In genomic region chr11:23979332-23979731, GRCm38 (mm10) we compare ENCODE assay signal across 9 mouse cellular contexts.
DNase-seq lines count a peak whose midpoint lies in the region; ATAC-seq and TF ChIP-seq lines count a peak whose summit lies in the region.
"Had no signal": no experiment of that assay in that cellular context is flagged by ENCODE, and none has a peak within 500 bp of the region (broad histone marks: within the 10 kb centered on the region; RNA-seq: fewer than 3 reads in every experiment).

No protein-coding gene starts in this region.

- no peak overlapping the region for H3K4me2 ChIP-seq in forebrain, embryonic 12.5 days
- H3K4me2 ChIP-seq: limb, embryonic 13.5 days had no signal

- H3K36me3 ChIP-seq in ES-Bruce4 (ENCODE audit: control insufficient read depth, insufficient read depth, low read length, poor library complexity, severe bottlenecking), result no peaks in the 10 kb centered on the region
- no peaks in the 10 kb centered on the region for H3K36me3 ChIP-seq in forebrain, embryonic 12.5 days (replicated peaks)
- H3K36me3 ChIP-seq: limb, embryonic 13.5 days had no signal

- no peak overlapping the region for H3K27ac ChIP-seq in ES-Bruce4 (ENCODE audit: insufficient read depth, low read length)
- no peak overlapping the region for H3K27ac ChIP-seq in forebrain, embryonic 12.5 days
- H3K27ac ChIP-seq: limb, embryonic 13.5 days had no signal

- no peak overlapping the region for H3K4me3 ChIP-seq in ES-Bruce4 (ENCODE audit: low read depth, low read length)
- no peak overlapping the region for H3K4me3 ChIP-seq in forebrain, embryonic 12.5 days (replicated peaks)
- no peak overlapping the region for H3K4me3 ChIP-seq in lung, adult 2 months (replicated peaks; ENCODE audit: extremely low read depth, low read depth, low read length)
- H3K4me3 ChIP-seq: limb, embryonic 13.5 days had no signal

- H3K9ac ChIP-seq in ES-Bruce4 (ENCODE audit: low read depth, poor library complexity, severe bottlenecking), result no peak overlapping the region
- H3K9ac ChIP-seq in forebrain, embryonic 12.5 days, result no peak overlapping the region
- H3K9ac ChIP-seq: limb, embryonic 13.5 days had no signal

- peak; percentile 70 for DNase-seq in brain, embryonic 18.5 days (ENCODE audit: low read depth, low spot score)
- DNase-seq in heart, postnatal 25 days (ENCODE audit: low spot score), result peak; percentile 7
- peak; percentile 78 to 83 for DNase-seq in kidney, postnatal 4 days
- DNase-seq in lung, adult 2 months, result peak; percentile 55
- DNase-seq in ovary, postnatal 14 days (ENCODE audit: low spot score), result peak; percentile 41
- peak; percentile 26 to 61 for DNase-seq in thymus, postnatal 10 days (ENCODE audit: low spot score in 2 of 2)

- no peaks in the 10 kb centered on the region for H3K27me3 ChIP-seq in ES-Bruce4 (ENCODE audit: control insufficient read depth, insufficient read depth, low read length, poor library complexity, severe bottlenecking)
- H3K27me3 ChIP-seq in forebrain, embryonic 12.5 days, result 0 out of 2 replicates have a peak, but pooled peaks cover 2% of the 10 kb centered on the region

- ATAC-seq in forebrain, embryonic 12.5 days (ENCODE audit: low FRiP score), result peak; percentile 82

- TF ChIP-seq CTCF in ES-Bruce4 (IDR thresholded peaks at IDR 0.05; ENCODE audit: low read depth, low read length), result peak; percentile 97
- TF ChIP-seq CTCF in lung, adult 2 months (IDR thresholded peaks at IDR 0.05; ENCODE audit: insufficient read depth, low read length), result peak; percentile 92

- H3K4me1 ChIP-seq in ES-Bruce4 (ENCODE audit: control insufficient read depth, insufficient read depth, low read length), result no peaks in the 10 kb centered on the region
- no peaks in the 10 kb centered on the region for H3K4me1 ChIP-seq in forebrain, embryonic 12.5 days
- H3K4me1 ChIP-seq in lung, adult 2 months (ENCODE audit: control insufficient read depth, insufficient read depth, low read length), result no peaks in the 10 kb centered on the region
- H3K4me1 ChIP-seq: limb, embryonic 13.5 days had no signal

- no peak for TF ChIP-seq POLR2A in ES-Bruce4 (IDR thresholded peaks at IDR 0.05; ENCODE audit: insufficient read depth, low read length)
- TF ChIP-seq POLR2A in lung, adult 2 months (IDR thresholded peaks at IDR 0.05; ENCODE audit: borderline replicate concordance, extremely low read depth, low read depth, low read length), result no peak

- no peak for TF ChIP-seq EP300 in ES-Bruce4 (IDR thresholded peaks at IDR 0.05; ENCODE audit: insufficient read depth, low read depth, low read length)

- H3K9me3 ChIP-seq in ES-Bruce4 (replicated peaks; ENCODE audit: control insufficient read depth, insufficient read depth, low read length, poor library complexity, severe bottlenecking), result no peaks in the 10 kb centered on the region
- H3K9me3 ChIP-seq in forebrain, embryonic 12.5 days, result no peaks in the 10 kb centered on the region
- H3K9me3 ChIP-seq: limb, embryonic 13.5 days had no signal

- intact Hi-C loops in heart, postnatal 25 days (cut with DNase I), result no loop called here

- 7% methylated on average over 5 of the region's 5 CpGs for WGBS in forebrain, embryonic 12.5 days
- 14% methylated on average over 5 of the region's 5 CpGs for WGBS in lung, adult 2 months

Comparison
In these comparisons a context has a peak if more than half of its experiments do, and no peak if none do; other contexts are left out.
1. DNase-seq: peak in every context shown above with its lines; median percentile 80 in kidney, postnatal 4 days; 70 in brain, embryonic 18.5 days; 55 in lung, adult 2 months; 44 in thymus, postnatal 10 days; 41 in ovary, postnatal 14 days; 7 in heart, postnatal 25 days.